Mouse (Mus musculus) heart, embryonic 10.5 days (tissue): ENCODE results near the gene Faxc. TPM values are rescaled to one million over a fixed set of nuclear protein-coding genes. Genes with fewer than 3 reads are reported as not detected.

Source experiments
- DNase-seq: peaks from one replicate; pipeline ENCODE4 v3.0.0-alpha.2; 2017; ENCODE audit warnings: low spot score
- H3K27ac ChIP-seq: fragments of 300-500 bp; sonication (generic); 2 replicates; pipeline ENCODE4 v1.5.1; 2016; ENCODE audit warnings: mild to moderate bottlenecking
- H3K27me3 ChIP-seq: fragments of 300-500 bp; sonication (generic); 2 replicates; pipeline ENCODE4 v1.6.1; 2016; ENCODE audit warnings: mild to moderate bottlenecking; ENCODE audit not compliant: poor library complexity, insufficient read depth, severe bottlenecking
- H3K36me3 ChIP-seq: fragments of 300-500 bp; sonication (generic); 2 replicates; pipeline ENCODE4 v1.6.1; 2016; ENCODE audit warnings: mild to moderate bottlenecking, moderate library complexity
- H3K4me1 ChIP-seq: fragments of 300-500 bp; sonication (generic); 2 replicates; pipeline ENCODE4 v1.6.1; 2016; ENCODE audit warnings: mild to moderate bottlenecking
- H3K4me3 ChIP-seq: fragments of 300-500 bp; sonication (generic); 2 replicates; pipeline ENCODE4 v1.5.1; 2016; ENCODE audit warnings: mild to moderate bottlenecking, moderate library complexity
- H3K9me3 ChIP-seq: fragments of 300-500 bp; sonication (generic); 2 replicates; pipeline ENCODE4 v1.6.1; 2016; ENCODE audit warnings: mild to moderate bottlenecking, moderate library complexity
- WGBS: fragments of 180-500 bp; shearing (Covaris S2); methylation state at CpG from one replicate; pipeline ENCODE4 v1.1.7; 2016; 5-methylcytosine and 5-hydroxymethylcytosine counted together
- polyA plus RNA-seq: library from polyadenylated mRNA; unstranded; fragments of >200 nt; fragmentation: Nextera tagmentation; extraction: Ambion mirVana; gene quantifications from 2 replicates; pipeline ENCODE4 v1.2.1, GENCODE M21; 2016

Gene Faxc
- 3.9 and 4.4 TPM in 2 replicates for polyA plus RNA-seq

DNA sequence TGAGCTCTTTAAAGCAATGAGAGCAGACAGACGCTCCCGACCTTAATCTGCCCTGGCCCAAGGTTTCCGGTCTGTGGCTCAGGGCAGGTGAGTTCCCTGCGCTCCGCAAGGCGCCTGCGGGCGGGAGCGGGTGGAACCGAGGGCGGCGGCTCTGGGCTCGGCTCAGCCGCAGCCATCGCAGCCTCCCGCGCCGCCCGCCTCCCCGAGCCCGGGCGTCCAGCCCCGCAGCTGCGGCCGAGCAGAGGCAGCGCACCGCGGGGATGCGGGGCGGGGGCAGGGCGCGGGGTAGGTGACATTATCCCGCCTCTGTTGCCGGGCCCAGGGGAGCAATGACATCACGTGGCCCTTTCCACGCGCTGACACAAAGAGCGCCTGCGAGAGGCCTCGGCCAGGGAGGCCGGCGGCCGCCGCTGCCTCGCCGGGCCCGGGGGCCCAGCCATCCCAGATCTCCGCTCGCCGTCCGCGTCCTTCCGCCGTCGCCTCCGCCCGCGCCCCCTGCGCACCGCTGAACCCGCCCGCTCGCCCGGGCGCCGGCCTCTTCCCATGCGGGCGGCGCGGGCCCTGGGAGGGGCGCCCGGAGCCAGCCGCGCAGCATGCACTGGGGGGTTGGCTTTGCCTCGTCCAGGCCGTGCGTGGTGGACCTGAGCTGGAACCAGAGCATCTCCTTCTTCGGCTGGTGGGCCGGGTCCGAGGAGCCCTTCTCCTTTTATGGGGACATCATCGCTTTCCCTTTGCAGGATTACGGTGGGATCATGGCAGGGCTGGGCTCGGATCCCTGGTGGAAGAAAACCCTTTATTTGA, at the start of gene Faxc:
TSS of gene Faxc (plus strand) at position 359 of the 801 bp plus-strand sequence.
- Histone ChIP-seq H3K9me3 (no peaks in the 10 kb centered on the region), H3K4me3 (peak within 1 kb of the TSS; percentile 79), H3K27ac (peak within 1 kb of the TSS; percentile 95), H3K27me3 (no peaks in the 10 kb centered on the region), H3K4me1 (0 out of 2 replicates have a peak, but pooled peaks cover 9% of the 10 kb centered on the region), H3K36me3 (no peaks in the 10 kb centered on the region)
- WGBS: under 1% methylated on average over 83 of the region's 83 CpGs
- no peak for DNase-seq

DNA sequence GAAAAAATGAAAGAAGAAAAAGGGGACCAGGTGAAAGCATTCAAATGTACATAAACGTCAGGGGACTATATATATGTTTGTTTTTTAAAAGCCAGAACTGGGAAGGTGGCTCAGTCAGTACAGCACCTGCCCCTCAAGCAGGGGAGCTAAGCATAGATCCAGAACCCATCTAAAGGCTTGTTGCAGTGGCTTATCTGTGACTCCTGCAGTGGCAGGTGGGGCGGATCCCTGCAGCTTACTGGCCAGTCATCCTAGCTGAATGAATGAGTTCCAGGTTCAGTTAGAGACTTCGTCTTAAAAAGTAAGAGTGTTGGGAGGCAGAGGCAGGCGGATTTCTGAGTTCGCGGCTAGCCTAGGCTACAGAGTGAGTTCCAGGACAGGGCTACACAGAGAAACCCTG, 48.3 kb upstream of the Faxc start:
- no peak for DNase-seq
- Histone ChIP-seq H3K27me3 (no peaks in the 10 kb centered on the region), H3K27ac (no peak overlapping the region), H3K9me3 (no peaks in the 10 kb centered on the region), H3K4me1 (no peaks in the 10 kb centered on the region), H3K36me3 (no peaks in the 10 kb centered on the region), H3K4me3 (no peak overlapping the region)
- 88% methylated on average over 6 of the region's 6 CpGs for WGBS

DNA sequence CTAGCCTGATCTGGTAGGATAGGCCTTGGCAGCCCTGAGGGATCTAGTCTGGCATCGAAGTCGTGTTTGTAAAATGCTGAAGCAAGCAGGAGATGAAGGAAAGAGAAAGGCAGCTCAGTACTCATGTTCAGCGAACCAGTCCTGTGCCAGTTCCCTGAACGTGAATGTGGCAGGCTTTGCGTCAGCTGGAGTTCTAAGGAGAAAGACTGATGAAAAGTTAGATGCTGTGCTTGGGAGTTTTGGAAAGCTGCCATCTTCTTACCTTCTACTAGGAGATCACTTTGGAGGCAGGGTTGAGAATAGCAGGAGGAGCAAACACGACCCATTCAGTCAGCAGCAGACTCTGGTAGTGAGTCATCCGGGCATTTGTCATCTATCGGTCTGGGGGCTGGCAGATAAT, 45.3 kb upstream of the Faxc start:
- Histone ChIP-seq H3K27me3 (no peaks in the 10 kb centered on the region), H3K4me1 (no peaks in the 10 kb centered on the region), H3K36me3 (no peaks in the 10 kb centered on the region), H3K4me3 (no peak overlapping the region), H3K27ac (no peak overlapping the region), H3K9me3 (no peaks in the 10 kb centered on the region)
- WGBS: 78% methylated on average over 8 of the region's 8 CpGs
- no peak for DNase-seq

DNA sequence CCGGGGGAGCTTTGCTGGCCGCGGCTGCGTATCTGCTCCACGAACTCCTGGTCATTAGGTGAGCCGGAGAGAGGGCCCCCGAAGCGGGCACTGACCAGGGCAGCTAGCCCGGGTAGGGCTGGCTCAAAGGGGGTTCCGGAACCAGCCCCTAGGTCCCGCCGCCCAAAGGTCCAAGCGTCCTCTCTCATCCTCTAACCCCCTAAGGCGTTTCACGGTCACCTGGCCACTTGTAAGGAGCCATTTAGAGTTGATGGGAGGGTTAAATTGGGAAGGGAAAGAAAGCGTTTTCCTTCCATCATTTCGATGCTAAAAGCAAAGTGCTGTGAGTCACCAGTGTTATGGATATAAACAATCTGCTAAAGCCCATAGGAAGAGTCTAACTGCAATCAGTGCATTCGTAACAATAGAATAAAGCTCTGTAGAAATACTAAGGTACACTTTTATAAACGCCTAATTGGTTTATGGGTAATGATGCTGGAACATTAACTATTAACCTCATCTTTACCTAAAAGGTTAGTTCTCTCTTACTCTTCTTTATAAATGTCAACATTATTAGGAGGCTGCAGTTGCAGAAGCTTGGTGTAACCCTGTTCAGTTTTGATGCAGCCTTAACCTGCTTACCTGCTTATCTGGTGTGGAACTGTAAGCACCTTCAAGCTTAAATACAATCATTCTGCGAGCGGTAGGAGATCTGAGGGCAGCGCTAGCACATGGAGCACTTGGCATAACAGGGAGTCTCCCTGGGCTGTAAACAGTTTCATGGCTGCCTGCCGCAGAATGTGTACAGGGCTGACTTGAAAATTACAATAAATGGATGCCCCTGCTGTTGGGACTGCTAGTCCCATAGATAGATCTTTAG, 872 bp downstream of the Faxc start:
- 0 out of 2 replicates have a peak, but pooled peaks cover 9% of the 10 kb centered on the region for H3K4me1 ChIP-seq
- no peaks in the 10 kb centered on the region for H3K9me3 ChIP-seq
- no peaks in the 10 kb centered on the region for H3K27me3 ChIP-seq
- peak overlapping the region; percentile 79 for H3K4me3 ChIP-seq
- H3K27ac ChIP-seq: peak overlapping the region; percentile 95
- WGBS: 18% methylated on average over 23 of the region's 23 CpGs
- no peak for DNase-seq
- H3K36me3 ChIP-seq: no peaks in the 10 kb centered on the region

- Histone ChIP-seq H3K36me3 (no peaks in the 10 kb centered on the region), H3K9me3 (no peaks in the 10 kb centered on the region), H3K4me3 (no peak overlapping the region), H3K4me1 (0 out of 2 replicates have a peak, but pooled peaks cover 9% of the 10 kb centered on the region), H3K27me3 (no peaks in the 10 kb centered on the region), H3K27ac (no peak overlapping the region)
- WGBS: 83% methylated on average over 2 of the region's 2 CpGs
- DNase-seq: no peak
Observed at GRCm38 (mm10) chr4:21935378-21935777, 4.2 kb downstream of the Faxc start.

- 83% methylated on average over 9 of the region's 9 CpGs for WGBS
- Histone ChIP-seq H3K36me3 (no peaks in the 10 kb centered on the region), H3K9me3 (no peaks in the 10 kb centered on the region), H3K4me3 (no peak overlapping the region), H3K27me3 (no peaks in the 10 kb centered on the region), H3K27ac (no peak overlapping the region), H3K4me1 (0 out of 2 replicates have a peak, but pooled peaks cover 4% of the 10 kb centered on the region)
- DNase-seq: no peak
Observed at GRCm38 (mm10) chr4:21936424-21936823, 5.3 kb downstream of the Faxc start.

DNA sequence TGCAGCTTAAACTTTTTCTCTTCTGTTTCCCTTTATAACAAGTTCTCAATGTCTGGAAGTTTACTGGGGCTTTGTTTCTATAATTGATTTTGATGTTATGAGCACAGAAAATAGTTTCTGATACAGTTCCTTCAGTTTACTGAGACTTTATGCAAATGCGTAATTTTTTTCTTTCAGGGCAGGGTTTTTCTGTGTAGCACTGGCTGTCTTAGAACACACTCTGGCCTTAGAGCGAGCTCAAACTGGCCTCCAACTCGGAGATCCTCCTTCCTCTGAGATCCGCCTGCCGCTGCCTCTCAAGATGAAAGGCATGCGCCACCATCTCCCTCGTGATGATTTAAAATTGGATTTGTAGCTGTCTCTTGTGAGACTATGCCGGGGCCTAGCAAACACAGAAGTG, 6.8 kb downstream of the Faxc start:
- WGBS: 82% methylated on average over 8 of the region's 8 CpGs
- Histone ChIP-seq H3K4me3 (no peak overlapping the region), H3K4me1 (no peaks in the 10 kb centered on the region), H3K9me3 (no peaks in the 10 kb centered on the region), H3K36me3 (no peaks in the 10 kb centered on the region), H3K27ac (no peak overlapping the region), H3K27me3 (no peaks in the 10 kb centered on the region)
- no peak for DNase-seq

DNA sequence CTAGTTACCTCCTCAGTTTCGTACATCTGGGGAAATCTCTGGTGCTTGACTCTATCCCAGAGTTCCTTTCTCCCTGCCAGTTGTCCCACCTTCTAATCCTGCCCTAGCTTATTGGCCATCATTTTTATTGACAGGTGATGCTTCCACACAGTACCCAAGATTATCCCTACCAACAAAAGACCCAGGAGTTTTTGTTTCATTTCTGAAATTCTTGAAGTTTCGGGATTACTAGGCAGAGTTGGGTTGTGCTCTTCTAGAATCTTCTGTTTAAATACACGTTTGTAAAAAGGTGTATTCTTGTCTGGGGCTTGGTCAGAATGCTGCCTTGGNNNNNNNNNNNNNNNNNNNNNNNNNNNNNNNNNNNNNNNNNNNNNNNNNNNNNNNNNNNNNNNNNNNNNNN, 13.5 kb downstream of the Faxc start:
- Histone ChIP-seq H3K27me3 (no peaks in the 10 kb centered on the region), H3K4me1 (no peaks in the 10 kb centered on the region; the same call in 1 of the 2 replicates), H3K9me3 (no peaks in the 10 kb centered on the region), H3K36me3 (no peaks in the 10 kb centered on the region), H3K4me3 (no peak overlapping the region), H3K27ac (no peak overlapping the region)
- no peak for DNase-seq
- WGBS: 83% methylated on average over 3 of the region's 3 CpGs

GRCm38 (mm10) chr4:21951444-21951843, 20.3 kb downstream of the Faxc start:
- DNase-seq: no peak

DNA sequence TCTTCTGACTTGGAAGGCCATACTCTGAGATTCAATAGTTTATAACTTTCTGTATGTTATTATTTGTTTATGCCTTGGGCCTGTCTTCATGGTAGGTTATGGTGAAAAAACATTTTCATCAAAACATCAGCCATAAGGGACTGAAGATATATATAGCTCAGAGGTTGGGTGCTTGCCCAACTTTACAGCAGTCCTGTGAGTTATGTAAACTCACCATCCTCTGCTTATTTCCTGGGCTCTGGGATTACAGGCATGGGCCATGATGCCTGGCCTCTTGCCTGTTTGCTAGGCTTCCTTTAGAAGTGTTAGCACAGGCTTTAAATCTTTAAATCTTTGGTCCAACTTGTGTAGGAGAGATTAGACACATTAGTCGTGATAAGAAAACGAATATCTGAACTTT, 21.1 kb downstream of the Faxc start:
- DNase-seq: no peak
- Histone ChIP-seq H3K36me3 (no peaks in the 10 kb centered on the region), H3K27me3 (no peaks in the 10 kb centered on the region), H3K27ac (no peak overlapping the region), H3K9me3 (no peaks in the 10 kb centered on the region), H3K4me1 (no peaks in the 10 kb centered on the region), H3K4me3 (no peak overlapping the region)
- WGBS: 50% methylated on average over 2 of the region's 2 CpGs

More at GRCm38 (mm10) chr4:21951444-21951843, 20.3 kb downstream of the Faxc start:
- Histone ChIP-seq H3K4me1 (no peaks in the 10 kb centered on the region; the same call in 1 of the 2 replicates), H3K36me3 (no peaks in the 10 kb centered on the region), H3K27ac (no peak overlapping the region), H3K9me3 (no peaks in the 10 kb centered on the region), H3K27me3 (no peaks in the 10 kb centered on the region), H3K4me3 (no peak overlapping the region)
- WGBS: 39% methylated on average over 6 of the region's 6 CpGs

DNA sequence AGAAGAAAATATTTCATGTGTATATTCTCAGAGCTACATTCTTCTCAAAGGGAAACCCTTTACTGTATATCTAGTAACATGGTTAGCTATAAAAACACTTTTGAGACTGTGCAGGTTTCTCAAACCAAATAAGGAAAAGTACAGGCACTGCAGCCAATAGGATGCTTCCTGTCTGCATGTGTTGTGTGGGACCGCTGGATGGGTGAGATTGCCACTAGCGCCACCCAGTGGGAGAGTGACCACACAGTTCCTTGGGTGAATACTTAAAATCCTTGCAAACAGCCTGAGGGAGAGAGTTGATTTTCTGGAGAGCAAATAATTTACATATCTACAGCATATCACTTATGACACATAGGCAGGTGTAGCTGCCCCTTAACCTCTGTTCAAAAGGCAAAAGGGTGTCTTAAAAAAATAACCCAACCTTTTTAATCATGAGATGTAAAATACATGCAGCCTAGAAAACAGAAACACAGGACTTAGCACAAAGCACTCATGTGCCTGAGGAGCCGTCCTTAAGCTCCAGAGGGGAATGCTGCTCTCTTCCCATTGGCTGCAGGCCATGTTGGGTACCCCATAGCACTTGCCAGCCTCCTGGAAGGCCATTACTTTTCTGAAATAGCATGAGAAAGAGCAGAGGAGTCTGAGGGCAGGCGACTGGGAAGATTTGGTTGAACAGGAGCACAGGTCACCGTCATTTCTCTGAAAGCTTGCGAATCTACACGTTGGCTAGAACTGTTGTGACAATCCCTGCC, 26.6 kb downstream of the Faxc start:
- Histone ChIP-seq H3K27ac (no peak overlapping the region), H3K9me3 (no peaks in the 10 kb centered on the region), H3K4me1 (no peaks in the 10 kb centered on the region), H3K27me3 (no peaks in the 10 kb centered on the region), H3K4me3 (no peak overlapping the region), H3K36me3 (no peaks in the 10 kb centered on the region)
- DNase-seq: peak; percentile 81
- 48% methylated on average over 7 of the region's 7 CpGs for WGBS

DNA sequence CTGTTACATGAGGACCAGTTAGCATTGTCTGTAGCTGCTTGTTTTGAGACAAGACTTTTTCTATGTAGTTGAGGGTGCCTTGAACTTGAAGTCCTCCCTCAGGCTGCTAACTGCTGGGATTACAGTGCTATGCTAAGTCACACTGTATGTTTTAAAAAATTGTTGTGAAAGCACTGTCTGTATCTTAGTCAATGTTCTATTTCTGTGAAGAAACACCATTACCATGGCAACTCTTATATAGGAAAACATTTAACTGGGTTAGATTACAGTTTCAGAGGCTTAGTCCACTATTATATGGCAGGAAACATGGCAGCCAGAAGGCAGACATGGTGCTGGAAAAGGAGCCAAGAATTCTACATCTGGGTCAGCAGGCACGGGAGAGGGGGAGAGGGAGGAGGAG, 40.8 kb downstream of the Faxc start:
- peaks cover 4% of the 10 kb centered on the region; the same call in 1 of the 2 replicates for H3K4me1 ChIP-seq
- no peaks in the 10 kb centered on the region for H3K9me3 ChIP-seq
- WGBS: 32% methylated on average over 1 of the region's 1 CpGs
- no peak for DNase-seq
- no peak overlapping the region for H3K27ac ChIP-seq
- H3K4me3 ChIP-seq: no peak overlapping the region
- peaks cover 3% of the 10 kb centered on the region; the same call in 1 of the 2 replicates for H3K36me3 ChIP-seq
- peaks cover 25% of the 10 kb centered on the region for H3K27me3 ChIP-seq
